Mouse (Mus musculus): ENCODE data around the gene Pgs1. TPM values are rescaled to one million over a fixed set of nuclear protein-coding genes. Genes with fewer than 3 reads are reported as not detected.

The Pgs1 gene
- polyA plus RNA-seq, 1 experiment from 2014 or later = 60.7 TPM

GRCm38 (mm10) chr11:118009865-118010571 is 23.9 kb downstream of the Pgs1 start:
- peaks cover 35% of the 10 kb centered on the region for H3K4me1 ChIP-seq
- H3K4me3 ChIP-seq (replicated peaks) = no peak overlapping the region
- ATAC-seq (ENCODE audit: low FRiP score) = no peak
- H3K27ac ChIP-seq (replicated peaks) = no peak overlapping the region
- 54% methylated on average over 4 of the region's 4 CpGs for WGBS
- H3K9me3 ChIP-seq (replicated peaks) = no peaks in the 10 kb centered on the region
- H3K36me3 ChIP-seq = peaks cover 18% of the 10 kb centered on the region
- no peaks in the 10 kb centered on the region for H3K27me3 ChIP-seq (replicated peaks)
- no peak overlapping the region for H3K9ac ChIP-seq (replicated peaks)
- no peak overlapping the region for H3K4me2 ChIP-seq

- Histone ChIP-seq H3K4me2 (no peak overlapping the region), H3K4me1 (peaks cover 32% of the 10 kb centered on the region), H3K4me3 (replicated peaks) (no peak overlapping the region), H3K9ac (replicated peaks) (no peak overlapping the region), H3K9me3 (replicated peaks) (no peaks in the 10 kb centered on the region), H3K27ac (replicated peaks) (no peak overlapping the region), H3K36me3 (peaks cover 6% of the 10 kb centered on the region; the same call in 1 of the 2 replicates), H3K27me3 (replicated peaks) (no peaks in the 10 kb centered on the region)
- no peak for ATAC-seq (ENCODE audit: low FRiP score)
- WGBS = 81% methylated on average over 1 of the region's 1 CpGs
Observed at GRCm38 (mm10) chr11:118012595-118012994, 26.5 kb downstream of the Pgs1 start.

- H3K27me3 ChIP-seq (replicated peaks) = no peaks in the 10 kb centered on the region
- no peak overlapping the region for H3K9ac ChIP-seq (replicated peaks)
- H3K4me3 ChIP-seq (replicated peaks) = no peak overlapping the region
- H3K27ac ChIP-seq (replicated peaks) = no peak overlapping the region
- H3K4me2 ChIP-seq = no peak overlapping the region
- peaks cover 13% of the 10 kb centered on the region for H3K36me3 ChIP-seq
- no peaks in the 10 kb centered on the region for H3K9me3 ChIP-seq (replicated peaks)
- H3K4me1 ChIP-seq = peaks cover 27% of the 10 kb centered on the region
- 78% methylated on average over 2 of the region's 2 CpGs for WGBS
- no peak for ATAC-seq (ENCODE audit: low FRiP score)
Observed at GRCm38 (mm10) chr11:118013339-118013738, 27.2 kb downstream of the Pgs1 start.

- no peak for ATAC-seq (ENCODE audit: low FRiP score)
- H3K4me1 ChIP-seq = peaks cover 16% of the 10 kb centered on the region
- H3K36me3 ChIP-seq = peaks cover 17% of the 10 kb centered on the region
- WGBS = 86% methylated on average over 12 of the region's 12 CpGs
- no peaks in the 10 kb centered on the region for H3K27me3 ChIP-seq (replicated peaks)
- H3K9ac ChIP-seq (replicated peaks) = no peak overlapping the region
- no peak overlapping the region for H3K4me3 ChIP-seq (replicated peaks)
- no peak overlapping the region for H3K27ac ChIP-seq (replicated peaks)
- H3K4me2 ChIP-seq = no peak overlapping the region
- H3K9me3 ChIP-seq (replicated peaks) = no peaks in the 10 kb centered on the region
Observed at GRCm38 (mm10) chr11:118014391-118014995, 28.4 kb downstream of the Pgs1 start.

- Histone ChIP-seq H3K4me3 (replicated peaks) (no peak overlapping the region), H3K9ac (replicated peaks) (no peak overlapping the region), H3K36me3 (peaks cover 23% of the 10 kb centered on the region), H3K4me2 (no peak overlapping the region), H3K9me3 (replicated peaks) (no peaks in the 10 kb centered on the region), H3K4me1 (peaks cover 12% of the 10 kb centered on the region), H3K27ac (replicated peaks) (no peak overlapping the region), H3K27me3 (replicated peaks) (no peaks in the 10 kb centered on the region)
- ATAC-seq (ENCODE audit: low FRiP score) = no peak
- 93% methylated on average over 8 of the region's 8 CpGs for WGBS
Observed at GRCm38 (mm10) chr11:118015381-118016145, 29.5 kb downstream of the Pgs1 start.

- Histone ChIP-seq H3K27me3 (replicated peaks) (no peaks in the 10 kb centered on the region), H3K4me1 (no peaks in the 10 kb centered on the region), H3K9me3 (replicated peaks) (no peaks in the 10 kb centered on the region), H3K36me3 (peaks cover 27% of the 10 kb centered on the region), H3K4me2 (no peak overlapping the region), H3K4me3 (replicated peaks) (no peak overlapping the region), H3K27ac (replicated peaks) (no peak overlapping the region), H3K9ac (replicated peaks) (no peak overlapping the region)
- ATAC-seq (ENCODE audit: low FRiP score) = no peak
- WGBS = 97% methylated on average over 4 of the region's 4 CpGs
Observed at GRCm38 (mm10) chr11:118018328-118018727, 32.2 kb downstream of the Pgs1 start.

- ATAC-seq (ENCODE audit: low FRiP score) = peak; percentile 35; the same call in 1 of the 2 replicates
- Histone ChIP-seq H3K4me2 (no peak overlapping the region), H3K27ac (replicated peaks) (no peak overlapping the region), H3K36me3 (peaks cover 37% of the 10 kb centered on the region), H3K9ac (replicated peaks) (no peak overlapping the region), H3K4me1 (no peaks in the 10 kb centered on the region), H3K4me3 (replicated peaks) (no peak overlapping the region), H3K9me3 (replicated peaks) (no peaks in the 10 kb centered on the region), H3K27me3 (replicated peaks) (no peaks in the 10 kb centered on the region)
- 47% methylated on average over 1 of the region's 1 CpGs for WGBS
Observed at GRCm38 (mm10) chr11:118021806-118022205, 35.7 kb downstream of the Pgs1 start.

- 93% methylated on average over 7 of the region's 7 CpGs for WGBS
- Histone ChIP-seq H3K4me3 (replicated peaks) (no peak overlapping the region), H3K27ac (replicated peaks) (no peak overlapping the region), H3K36me3 (peaks cover 29% of the 10 kb centered on the region), H3K9ac (replicated peaks) (no peak overlapping the region), H3K27me3 (replicated peaks) (no peaks in the 10 kb centered on the region), H3K4me2 (no peak overlapping the region), H3K4me1 (no peaks in the 10 kb centered on the region), H3K9me3 (replicated peaks) (no peaks in the 10 kb centered on the region)
- ATAC-seq (ENCODE audit: low FRiP score) = no peak
Observed at GRCm38 (mm10) chr11:118023475-118023874, 37.4 kb downstream of the Pgs1 start.

- H3K27ac ChIP-seq (replicated peaks) = no peak overlapping the region
- H3K36me3 ChIP-seq = peaks cover 26% of the 10 kb centered on the region
- no peak overlapping the region for H3K4me2 ChIP-seq
- no peak for ATAC-seq (ENCODE audit: low FRiP score)
- H3K9me3 ChIP-seq (replicated peaks) = no peaks in the 10 kb centered on the region
- no peak overlapping the region for H3K9ac ChIP-seq (replicated peaks)
- H3K4me1 ChIP-seq = no peaks in the 10 kb centered on the region
- 93% methylated on average over 2 of the region's 2 CpGs for WGBS
- no peak overlapping the region for H3K4me3 ChIP-seq (replicated peaks)
- no peaks in the 10 kb centered on the region for H3K27me3 ChIP-seq (replicated peaks)
Observed at GRCm38 (mm10) chr11:118024111-118024510, 38.0 kb downstream of the Pgs1 start.

GRCm38 (mm10) chr11:118029170-118029569 is 43.1 kb downstream of the Pgs1 start:
- no peaks in the 10 kb centered on the region for H3K4me1 ChIP-seq
- no peak overlapping the region for H3K27ac ChIP-seq (replicated peaks)
- no peak overlapping the region for H3K4me2 ChIP-seq
- H3K36me3 ChIP-seq = peaks cover 23% of the 10 kb centered on the region; the same call in 1 of the 2 replicates
- H3K9ac ChIP-seq (replicated peaks) = no peak overlapping the region
- ATAC-seq (ENCODE audit: low FRiP score) = no peak
- H3K9me3 ChIP-seq (replicated peaks) = peaks cover 4% of the 10 kb centered on the region; the same call in 1 of the 2 replicates
- 94% methylated on average over 6 of the region's 6 CpGs for WGBS
- no peak overlapping the region for H3K4me3 ChIP-seq (replicated peaks)
- H3K27me3 ChIP-seq (replicated peaks) = no peaks in the 10 kb centered on the region

- ATAC-seq (ENCODE audit: low FRiP score) = no peak
- Histone ChIP-seq H3K4me3 (replicated peaks) (no peak overlapping the region), H3K9ac (replicated peaks) (no peak overlapping the region), H3K27ac (replicated peaks) (no peak overlapping the region), H3K4me2 (no peak overlapping the region), H3K4me1 (no peaks in the 10 kb centered on the region), H3K36me3 (peaks cover 11% of the 10 kb centered on the region; the same call in 1 of the 2 replicates), H3K9me3 (replicated peaks) (peaks cover 4% of the 10 kb centered on the region; the same call in 1 of the 2 replicates), H3K27me3 (replicated peaks) (no peaks in the 10 kb centered on the region)
- 94% methylated on average over 9 of the region's 9 CpGs for WGBS
Observed at GRCm38 (mm10) chr11:118031134-118031533, 45.0 kb downstream of the Pgs1 start.

All from neural tube, embryonic 15.5 days (tissue).